Mouse (Mus musculus) right cerebral cortex, adult 2 months (tissue): ENCODE results near the gene Nup54.

ENCODE experiments used
- DNase-seq, 2 experiments: peaks; one replicate each; pipeline ENCODE4 v3.0.0; 2021 to 2022; ENCODE audit warnings: low spot score in 2 of 2

Gene Nup54

GRCm38 (mm10) chr5:92435025-92435584 is at the start of gene Nup54:
TSS of gene Nup54 (minus strand) at chr5:92435219.
- peak; percentile 96 to 97 for DNase-seq

DNA sequence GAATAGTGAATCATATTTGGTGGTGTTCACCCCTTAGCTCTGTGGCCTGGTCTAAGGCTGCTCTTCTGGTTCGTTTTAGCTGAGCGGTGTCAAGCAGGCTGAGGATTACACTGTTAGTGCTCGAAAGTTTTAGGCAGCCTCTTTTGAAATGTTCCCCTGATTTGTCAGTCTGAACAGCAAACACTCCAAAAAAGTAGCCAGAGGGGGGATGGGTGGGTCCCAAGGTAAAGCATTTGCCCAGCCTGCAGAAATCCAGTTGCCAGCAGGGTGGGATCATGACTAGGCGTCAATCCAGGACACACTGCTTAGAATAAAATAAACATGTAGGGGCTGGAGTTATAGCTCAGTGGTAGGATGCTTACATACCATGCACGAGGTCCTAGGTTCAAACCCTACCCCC is 37.8 kb upstream of the Nup54 start:
- no peak for DNase-seq

DNA sequence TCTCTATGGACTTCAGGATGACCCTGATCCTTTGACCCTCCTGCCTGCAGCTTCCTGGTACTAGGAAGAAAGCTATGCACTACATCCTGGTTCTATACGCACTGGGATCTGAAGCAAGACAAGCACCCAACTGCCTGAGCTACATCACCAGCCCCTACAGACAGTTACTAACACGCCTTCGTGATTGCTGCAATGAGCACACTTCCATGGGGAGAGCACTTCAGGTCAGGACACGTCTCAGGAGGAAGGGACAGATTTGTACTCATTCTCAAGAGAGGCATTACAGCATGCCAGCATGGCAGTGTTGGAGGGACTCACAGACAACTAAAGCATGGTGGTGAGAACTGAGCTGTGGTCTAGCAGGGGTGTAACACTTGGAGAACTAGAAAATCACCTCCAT is 36.5 kb upstream of the Nup54 start:
- no peak for DNase-seq

GRCm38 (mm10) chr5:92469201-92470130 is 34.4 kb upstream of the Nup54 start:
- no peak for DNase-seq

DNA sequence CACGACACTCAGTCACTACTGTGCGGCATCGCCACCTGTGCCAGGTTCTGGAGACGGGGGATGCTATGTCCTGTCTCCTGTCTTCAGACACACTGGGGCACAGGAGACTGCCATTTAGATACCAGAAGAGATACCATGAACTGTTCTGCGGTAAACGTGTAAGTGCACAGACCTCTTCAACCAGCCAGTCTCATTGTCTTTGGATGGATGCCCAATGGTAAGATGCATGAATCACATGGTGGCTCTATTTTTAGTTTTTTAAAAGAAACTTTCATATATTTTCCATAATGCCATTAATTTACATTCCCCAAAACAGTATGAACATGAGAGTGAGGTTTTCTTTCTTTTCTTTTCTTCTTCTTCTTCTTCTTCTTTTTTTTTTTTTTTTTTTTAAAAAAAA is 33.2 kb upstream of the Nup54 start:
- no peak for DNase-seq

- no peak for DNase-seq
Observed at GRCm38 (mm10) chr5:92467102-92467766, 32.2 kb upstream of the Nup54 start.

- DNase-seq = no peak
Observed at GRCm38 (mm10) chr5:92465511-92465910, 30.5 kb upstream of the Nup54 start.

DNA sequence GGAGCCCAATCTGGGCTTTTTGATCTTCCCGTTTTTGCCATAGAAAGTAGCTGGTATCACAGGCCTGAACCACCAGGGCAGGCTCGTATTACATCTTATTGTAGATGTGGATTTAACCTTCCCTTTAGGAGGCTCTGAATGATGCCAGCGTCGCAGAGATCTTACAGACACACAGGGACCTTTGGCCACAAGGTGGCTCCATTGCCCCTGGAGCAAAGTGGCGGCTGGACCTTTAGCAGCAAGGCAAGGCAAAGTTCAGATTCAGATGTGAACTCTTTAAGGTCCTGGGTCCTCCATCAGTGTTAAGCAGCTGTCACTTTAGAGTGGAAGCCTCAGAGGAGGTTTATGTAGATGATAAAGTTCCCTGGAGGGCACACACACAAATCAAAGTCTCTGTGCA is 26.3 kb upstream of the Nup54 start:
- peak; percentile 56 to 57 for DNase-seq

DNA sequence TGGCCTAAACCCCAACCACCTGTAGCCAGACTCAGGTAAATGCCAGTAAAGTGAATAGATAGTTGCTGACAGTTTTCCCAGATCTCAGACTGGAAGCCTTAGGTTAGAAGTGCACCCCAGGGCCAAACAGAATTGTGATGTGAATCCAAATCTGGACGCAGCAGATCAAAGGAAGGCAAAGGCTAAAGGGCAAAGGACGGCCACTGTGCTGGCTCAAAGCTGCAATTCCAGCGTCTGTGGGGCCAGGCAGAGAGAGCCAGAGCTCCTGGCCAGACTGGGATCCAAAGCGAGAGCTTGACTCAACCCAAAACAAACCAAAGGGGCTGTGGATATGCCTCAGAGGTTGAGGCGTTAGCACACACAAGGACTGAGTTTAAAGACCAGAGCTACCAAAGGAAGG is 23.7 kb upstream of the Nup54 start:
- DNase-seq = no peak

DNA sequence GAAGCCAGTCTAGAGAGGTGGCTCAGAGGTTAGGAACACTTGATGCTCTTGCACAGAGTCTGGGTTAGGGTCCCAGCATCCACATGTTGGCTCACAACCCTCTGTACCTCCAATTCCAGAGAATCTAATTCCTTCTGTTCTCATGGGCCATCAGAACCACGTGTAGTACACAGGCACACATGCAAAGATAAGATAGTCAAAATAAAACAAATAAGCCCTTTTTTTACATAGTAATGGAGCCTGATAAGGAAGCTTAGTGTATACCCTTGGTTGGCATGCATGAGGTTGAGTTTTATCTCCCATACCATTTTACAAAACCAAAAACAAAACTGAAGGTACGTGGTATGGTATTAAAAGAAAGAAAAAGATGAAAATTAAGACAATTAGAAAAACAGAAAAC is 22.4 kb upstream of the Nup54 start:
- no peak for DNase-seq

GRCm38 (mm10) chr5:92452876-92453275 is 17.9 kb upstream of the Nup54 start:
- no peak for DNase-seq

GRCm38 (mm10) chr5:92446736-92447135 is 11.7 kb upstream of the Nup54 start:
- DNase-seq = no peak

GRCm38 (mm10) chr5:92445016-92445415 is 10.0 kb upstream of the Nup54 start:
- DNase-seq = no peak

- no peak for DNase-seq
Observed at GRCm38 (mm10) chr5:92442914-92443313, 7.9 kb upstream of the Nup54 start.

GRCm38 (mm10) chr5:92441494-92441893 is 6.5 kb upstream of the Nup54 start:
- no peak for DNase-seq

DNA sequence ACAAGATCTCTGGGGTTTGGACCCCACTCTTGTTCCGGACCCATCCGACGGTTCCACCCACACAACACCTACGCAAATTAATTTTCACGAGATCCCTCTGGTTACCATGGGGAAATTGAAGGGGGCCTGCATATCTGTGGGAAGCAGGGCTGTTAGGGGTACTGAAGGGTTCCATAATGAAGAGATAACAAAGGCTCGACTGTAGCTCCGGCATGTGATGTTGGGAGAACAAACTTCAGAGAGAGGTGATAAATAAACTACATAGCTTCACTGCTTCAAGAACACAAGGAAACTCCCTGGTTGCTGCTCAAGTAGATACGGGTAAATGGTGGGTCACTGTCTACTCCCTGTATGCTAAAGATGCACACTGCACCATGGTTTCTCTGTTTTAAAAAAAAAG is 3.5 kb upstream of the Nup54 start:
- no peak for DNase-seq

DNA sequence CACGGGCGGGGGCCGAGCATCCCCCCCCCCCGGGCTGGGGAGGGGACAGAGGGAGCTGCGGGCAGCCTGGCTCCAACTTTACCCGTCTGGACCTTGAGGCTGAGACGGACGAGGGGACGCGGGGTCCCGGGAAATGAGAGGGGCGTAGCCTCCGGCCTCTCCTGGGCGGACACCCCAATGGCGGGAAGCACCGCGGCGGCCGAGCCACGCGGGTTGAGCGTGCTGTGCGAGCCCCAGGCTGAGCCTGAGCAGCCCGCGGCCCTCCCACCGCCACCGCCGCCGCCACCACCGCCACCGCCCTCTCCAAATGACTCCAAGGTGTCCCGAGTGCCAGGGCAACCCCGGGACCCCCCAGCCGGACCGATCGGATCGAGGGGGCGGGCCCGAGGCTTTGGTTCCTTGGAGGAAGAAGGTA is 441 bp downstream of the Nup54 start:
- peak in 1 of 2 experiments; percentile 10 for DNase-seq

DNA sequence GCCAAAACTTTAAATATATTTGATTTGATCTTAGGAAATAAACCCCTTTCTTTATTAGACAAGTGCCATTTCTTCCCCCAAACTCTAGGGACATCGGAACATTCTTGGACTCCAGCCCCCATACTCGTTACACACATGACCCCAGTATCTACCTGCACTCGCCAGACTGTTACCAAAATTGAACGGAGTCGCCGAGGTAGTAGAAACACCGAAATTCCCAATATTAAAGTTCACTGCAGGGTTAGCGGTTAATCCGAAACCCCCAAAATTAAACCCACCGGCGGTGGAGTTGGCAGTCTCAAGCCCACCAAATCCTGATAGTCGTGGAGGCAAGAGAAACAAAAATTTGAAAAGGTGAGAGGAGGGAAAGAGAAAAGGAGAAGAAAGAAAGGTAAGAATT is 949 bp downstream of the Nup54 start:
- DNase-seq = no peak

DNA sequence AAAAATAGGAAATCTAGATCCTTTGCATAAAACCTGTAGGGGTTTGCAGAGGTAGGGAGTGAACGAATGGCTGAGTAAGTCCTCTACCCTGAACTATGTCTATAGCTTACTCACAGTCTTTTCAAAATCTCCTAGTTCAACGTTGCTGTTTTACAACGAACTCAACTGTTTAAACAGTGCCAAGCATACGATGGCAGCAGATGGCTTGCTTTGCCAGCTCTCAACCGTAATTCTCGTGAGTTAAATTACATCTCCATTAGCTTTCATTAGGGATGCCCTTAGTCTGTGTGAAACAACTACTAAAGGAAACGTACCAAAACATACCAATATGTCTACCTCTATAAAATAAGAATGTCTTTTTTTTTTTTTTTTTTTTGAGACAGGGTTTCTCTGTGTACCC is 3.4 kb downstream of the Nup54 start:
- no peak for DNase-seq

DNA sequence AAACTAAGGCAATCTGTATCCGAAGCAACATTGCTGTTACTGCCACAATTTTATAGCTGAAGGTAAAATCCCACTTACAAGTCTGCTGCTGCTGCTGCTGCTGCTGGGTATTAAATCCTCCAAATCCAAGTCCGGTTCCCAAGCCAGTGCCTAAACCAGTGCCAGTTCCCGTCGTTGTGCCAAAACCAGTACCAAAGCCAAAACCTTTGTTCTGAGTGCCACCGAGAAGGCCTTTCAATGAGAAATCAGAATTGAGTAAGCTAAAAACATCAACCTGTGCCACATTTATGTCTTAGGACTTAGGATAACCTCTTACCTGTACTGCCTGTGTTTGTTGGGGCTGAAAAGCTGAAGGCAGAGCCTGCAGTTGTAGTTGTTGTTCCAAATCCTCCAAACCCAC is 4.3 kb downstream of the Nup54 start:
- peak in 1 of 2 experiments; percentile 12 for DNase-seq

DNA sequence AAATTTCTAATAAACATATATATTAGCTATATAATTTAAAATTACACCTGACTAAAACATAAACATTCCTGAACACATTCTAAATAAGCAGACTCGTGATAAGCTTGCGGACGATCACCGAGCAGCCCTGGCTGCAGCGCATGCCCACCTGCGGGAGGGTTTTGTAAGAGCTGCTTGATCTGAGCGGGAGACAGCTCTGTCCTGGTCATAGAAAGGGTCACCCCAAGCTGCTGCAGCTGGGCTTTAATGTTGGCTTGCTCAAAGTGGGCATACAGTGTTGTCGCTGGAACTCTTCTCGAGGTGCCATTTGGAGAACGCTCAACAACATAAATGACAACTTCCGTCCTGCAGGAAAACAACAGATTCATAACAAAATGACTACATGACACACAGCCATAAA is 10.9 kb downstream of the Nup54 start:
- DNase-seq = no peak

DNA sequence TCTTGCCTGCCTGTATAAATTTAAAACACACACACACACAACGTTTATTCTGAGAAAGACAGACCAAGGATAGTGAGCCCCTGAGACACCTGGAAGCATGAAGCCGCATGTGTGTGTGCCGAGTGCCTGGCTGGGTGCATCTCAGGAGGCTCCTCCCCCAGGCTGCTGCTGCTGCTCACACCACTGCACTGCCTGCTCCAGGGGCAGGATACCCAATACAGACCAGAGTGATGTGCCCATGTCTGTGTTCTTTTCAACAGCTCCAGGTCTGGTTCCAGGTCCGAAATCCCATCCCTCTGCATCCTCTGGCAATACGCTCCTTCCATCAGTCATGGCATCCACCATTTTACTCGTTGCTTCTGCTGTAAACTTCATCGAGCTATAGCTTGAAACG is 21.0 kb downstream of the Nup54 start:
- no peak for DNase-seq
